Mouse (Mus musculus) cortical plate, adult 2 months (tissue): Measurements from ENCODE around the gene Fam178b.

Experiments used
- CTCF ChIP-seq: fragments of 200-500 bp; IDR thresholded peaks from 2 replicates; pipeline ENCODE4 v1.5.1; 2011; ENCODE audit warnings: mild to moderate bottlenecking, control low read depth, low read length; ENCODE audit not compliant: insufficient read depth; ENCODE audit errors: extremely low read depth
- POLR2A ChIP-seq: fragments of 200-500 bp; IDR thresholded peaks from 2 replicates; pipeline ENCODE4 v1.6.1; 2011; ENCODE audit warnings: mild to moderate bottlenecking, low read length, control low read depth; ENCODE audit not compliant: insufficient read depth; ENCODE audit errors: extremely low read depth

GRCm38 (mm10) chr1:36513310-36513709 is 169.7 kb downstream of the Fam178b start:
- no peak for TF ChIP-seq POLR2A
- TF ChIP-seq CTCF: no peak
